Mouse (Mus musculus) stomach, postnatal 0 days (tissue): ENCODE results near the gene Ehbp1l1. TPM values are rescaled to one million over a fixed set of nuclear protein-coding genes. Genes with fewer than 3 reads are reported as not detected.
"Not testable (repeated sequence)": the region's sequence is repeated elsewhere in the genome, so short reads cannot be mapped to it uniquely, and the experiment has no call there.

Source experiments
- ATAC-seq: fragments of 200-750 bp; cut with Nextera tagmentation; 2 replicates; pipeline ENCODE4 v1.8.0; 2017; ENCODE audit not compliant: low FRiP score, low TSS enrichment
- DNase-seq: peaks from one replicate; pipeline ENCODE4 v3.0.0-alpha.2; 2016; ENCODE audit warnings: low spot score
- H3K27ac ChIP-seq: fragments of 300-500 bp; sonication (generic); replicated peaks from 2 replicates; pipeline ENCODE4 v1.5.1; 2014; ENCODE audit warnings: mild to moderate bottlenecking, control low read depth
- H3K27me3 ChIP-seq: fragments of 300-500 bp; sonication (generic); 2 replicates; pipeline ENCODE4 v1.6.1; 2014; ENCODE audit warnings: low read length; ENCODE audit not compliant: control insufficient read depth, insufficient read depth
- H3K36me3 ChIP-seq: fragments of 300-500 bp; sonication (generic); 2 replicates; pipeline ENCODE4 v1.6.1; 2014; ENCODE audit warnings: low read length, mixed read lengths; ENCODE audit not compliant: control insufficient read depth, insufficient read depth
- H3K4me1 ChIP-seq: fragments of 300-500 bp; sonication (generic); replicated peaks from 2 replicates; pipeline ENCODE4 v1.6.1; 2014; ENCODE audit warnings: antibody characterized with exemption; ENCODE audit not compliant: control insufficient read depth, insufficient read depth
- H3K4me2 ChIP-seq: fragments of 300-500 bp; sonication (generic); replicated peaks from 2 replicates; pipeline ENCODE4 v1.6.1; 2014; ENCODE audit warnings: low read depth, mild to moderate bottlenecking, control low read depth, moderate library complexity
- H3K4me3 ChIP-seq: fragments of 300-500 bp; sonication (generic); 2 replicates; pipeline ENCODE4 v1.5.1; 2014; ENCODE audit warnings: low read depth, low read length, control low read depth
- H3K9ac ChIP-seq: fragments of 300-500 bp; sonication (generic); 2 replicates; pipeline ENCODE4 v1.6.1; 2014; ENCODE audit warnings: mild to moderate bottlenecking, low read length, control low read depth, mixed read lengths
- H3K9me3 ChIP-seq: fragments of 300-500 bp; sonication (generic); 2 replicates; pipeline ENCODE4 v1.6.1; 2016; ENCODE audit warnings: low read length; ENCODE audit not compliant: control insufficient read depth
- CTCF ChIP-seq: IDR thresholded peaks from 2 replicates; pipeline ENCODE4 v1.5.1; 2016; ENCODE audit warnings: antibody characterized with exemption, low read depth, mild to moderate bottlenecking, moderate library complexity
- EP300 ChIP-seq: optimal IDR thresholded peaks from 2 replicates; pipeline ENCODE3; 2016; ENCODE audit warnings: antibody characterized with exemption
- WGBS: fragments of 180-500 bp; shearing (Covaris S2); extraction: QIAGEN DNeasy Blood & Tissue Kit; methylation state at CpG from one replicate; pipeline ENCODE4 v1.1.7; 2014; 5-methylcytosine and 5-hydroxymethylcytosine counted together
- polyA plus RNA-seq: library from polyadenylated mRNA; unstranded; fragments of >200 nt; fragmentation: Nextera tagmentation; extraction: Ambion mirVana; gene quantifications from 2 replicates; pipeline ENCODE4 v1.2.1, GENCODE M21; 2015

The Ehbp1l1 gene
- polyA plus RNA-seq, 1 experiment from 2014 or later: 28.0 TPM

- peak overlapping the region; percentile 96 for H3K27ac ChIP-seq
- under 1% methylated on average over 7 of the region's 7 CpGs for WGBS
- DNase-seq (no peak), ATAC-seq (no peak)
- peak overlapping the region; percentile 81 for H3K4me3 ChIP-seq
- peak overlapping the region; percentile 94 for H3K4me2 ChIP-seq
- no peaks in the 10 kb centered on the region; the same call in none of the 2 replicates for H3K4me1 ChIP-seq
- H3K9me3 ChIP-seq: no peaks in the 10 kb centered on the region
- H3K27me3 ChIP-seq: no peaks in the 10 kb centered on the region
- peaks cover 22% of the 10 kb centered on the region for H3K36me3 ChIP-seq
- H3K9ac ChIP-seq: peak overlapping the region; percentile 88
- TF ChIP-seq EP300 (no peak), CTCF (no peak)
Observed at GRCm38 (mm10) chr19:5689088-5689428, 37.1 kb downstream of the Ehbp1l1 start.

- WGBS: under 1% methylated on average over 64 of the region's 69 CpGs
Observed at GRCm38 (mm10) chr19:5688200-5689087, 37.7 kb downstream of the Ehbp1l1 start, which contains the start of the genes Map3k11 and Pcnx3. Map3k11 (plus strand) TSS chr19:5688742. Pcnx3 (minus strand) TSS chr19:5688908.

GRCm38 (mm10) chr19:5687738-5688137 lies 38.4 kb downstream of the Ehbp1l1 start:
- Histone ChIP-seq H3K36me3 (peaks cover 24% of the 10 kb centered on the region), H3K4me2 (peak overlapping the region; percentile 100), H3K9me3 (no peaks in the 10 kb centered on the region), H3K4me1 (no peaks in the 10 kb centered on the region; the same call in none of the 2 replicates), H3K4me3 (peak overlapping the region; percentile 81), H3K9ac (peak overlapping the region; percentile 83), H3K27me3 (no peaks in the 10 kb centered on the region), H3K27ac (peak overlapping the region; percentile 96)
- DNase-seq (peak; percentile 32), ATAC-seq (no peak; the same call in 1 of the 2 replicates)
- 16% methylated on average over 9 of the region's 9 CpGs for WGBS
- TF ChIP-seq CTCF (no peak), EP300 (no peak)

More at GRCm38 (mm10) chr19:5688200-5689087, 37.7 kb downstream of the Ehbp1l1 start, which contains the start of the genes Map3k11 and Pcnx3:
- Histone ChIP-seq H3K9ac (peak within 1 kb of the TSS; percentile 88), H3K27me3 (no peaks in the 10 kb centered on the region), H3K4me3 (peak within 1 kb of the TSS; percentile 81), H3K36me3 (peaks cover 24% of the 10 kb centered on the region), H3K27ac (peak within 1 kb of the TSS; percentile 96), H3K4me1 (no peaks in the 10 kb centered on the region; the same call in none of the 2 replicates), H3K4me2 (peak within 1 kb of the TSS; percentile 100), H3K9me3 (no peaks in the 10 kb centered on the region)
- peak; percentile 92 for ATAC-seq
- peak; percentile 95 for DNase-seq
- TF ChIP-seq CTCF (peak; percentile 43), EP300 (no peak)

- H3K27me3 ChIP-seq, DNase-seq, H3K4me3 ChIP-seq, H3K9me3 ChIP-seq, H3K27ac ChIP-seq, H3K4me1 ChIP-seq, H3K9ac ChIP-seq, ATAC-seq, H3K4me2 ChIP-seq: not testable (repeated sequence)
- peaks cover 24% of the 10 kb centered on the region for H3K36me3 ChIP-seq
- 94% methylated on average over 12 of the region's 12 CpGs for WGBS
Observed at GRCm38 (mm10) chr19:5686954-5687353, 39.2 kb downstream of the Ehbp1l1 start.

GRCm38 (mm10) chr19:5686437-5686836 lies 39.7 kb downstream of the Ehbp1l1 start:
- ATAC-seq (no peak), DNase-seq (no peak)
- Histone ChIP-seq H3K4me3 (no peak overlapping the region), H3K9me3 (no peaks in the 10 kb centered on the region), H3K27me3 (no peaks in the 10 kb centered on the region), H3K27ac (no peak overlapping the region), H3K4me1 (no peaks in the 10 kb centered on the region; the same call in none of the 2 replicates), H3K9ac (no peak overlapping the region), H3K4me2 (no peak overlapping the region), H3K36me3 (peaks cover 24% of the 10 kb centered on the region)
- TF ChIP-seq CTCF: no peak
- no peak for TF ChIP-seq EP300
- 81% methylated on average over 13 of the region's 13 CpGs for WGBS

GRCm38 (mm10) chr19:5685861-5686260 lies 40.3 kb downstream of the Ehbp1l1 start:
- no peak for TF ChIP-seq EP300
- no peak for TF ChIP-seq CTCF
- Histone ChIP-seq H3K27ac (no peak overlapping the region), H3K9me3 (no peaks in the 10 kb centered on the region), H3K4me2 (no peak overlapping the region), H3K4me1 (no peaks in the 10 kb centered on the region; the same call in 1 of the 2 replicates), H3K4me3 (no peak overlapping the region), H3K27me3 (no peaks in the 10 kb centered on the region), H3K9ac (no peak overlapping the region), H3K36me3 (peaks cover 24% of the 10 kb centered on the region)
- 96% methylated on average over 11 of the region's 11 CpGs for WGBS
- no peak for DNase-seq
- no peak for ATAC-seq
